23 mouse cellular contexts compared by ENCODE assay signal in genomic region chr13:73699714-73700113, GRCm38 (mm10). TPM values are rescaled to one million over a fixed set of nuclear protein-coding genes. Genes with fewer than 3 reads are reported as not detected.
DNase-seq lines count a peak whose midpoint lies in the region; ATAC-seq and TF ChIP-seq lines count a peak whose summit lies in the region.
"Had no signal": no experiment of that assay in that cellular context is flagged by ENCODE, and none has a peak within 500 bp of the region (broad histone marks: within the 10 kb centered on the region; RNA-seq: fewer than 3 reads in every experiment).

No protein-coding gene starts in this region.

- intact Hi-C loops in left cerebral cortex, postnatal 36 days (cut with DNase I): loop anchor here (10.0 kb wide), 1 partner anchor 185 kb away; no protein-coding TSS in a partner anchor

- no peak for TF ChIP-seq POLR2A in kidney, adult 2 months (IDR thresholded peaks at IDR 0.05; ENCODE audit: low read depth, low read length)

- H3K36me3 ChIP-seq in kidney, adult 2 months (ENCODE audit: control insufficient read depth, insufficient read depth, low read length): no peaks in the 10 kb centered on the region
- no peaks in the 10 kb centered on the region for H3K36me3 ChIP-seq in intestine, postnatal 0 days (ENCODE audit: control insufficient read depth, insufficient read depth)
- H3K36me3 ChIP-seq: embryonic facial prominence, embryonic 12.5 days; heart, embryonic 10.5 days; hindbrain, embryonic 13.5 days had no signal

- no peaks in the 10 kb centered on the region for H3K9me3 ChIP-seq in intestine, postnatal 0 days (ENCODE audit: control insufficient read depth)
- H3K9me3 ChIP-seq: embryonic facial prominence, embryonic 12.5 days; heart, embryonic 10.5 days; hindbrain, embryonic 13.5 days had no signal

- peak overlapping the region; percentile 64 for H3K9ac ChIP-seq in intestine, postnatal 0 days (ENCODE audit: low read depth, low read length)
- H3K9ac ChIP-seq: embryonic facial prominence, embryonic 12.5 days; hindbrain, embryonic 13.5 days had no signal

- no peaks in the 10 kb centered on the region for H3K27me3 ChIP-seq in kidney, adult 2 months (replicated peaks; ENCODE audit: control insufficient read depth, insufficient read depth, low read length)
- no peaks in the 10 kb centered on the region for H3K27me3 ChIP-seq in intestine, postnatal 0 days (replicated peaks; ENCODE audit: control insufficient read depth, insufficient read depth, low read length)
- H3K27me3 ChIP-seq: embryonic facial prominence, embryonic 12.5 days had no signal

- H3K27ac ChIP-seq in kidney, adult 2 months (ENCODE audit: insufficient read depth, low read depth, low read length): peak overlapping the region; percentile 77
- peak overlapping the region; percentile 94 for H3K27ac ChIP-seq in intestine, postnatal 0 days (ENCODE audit: low read depth, low read length)
- H3K27ac ChIP-seq: embryonic facial prominence, embryonic 12.5 days; heart, embryonic 10.5 days; hindbrain, embryonic 13.5 days had no signal

- H3K4me1 ChIP-seq in kidney, adult 2 months (ENCODE audit: control insufficient read depth, insufficient read depth, low read length): no peaks in the 10 kb centered on the region; the same call in 1 of the 2 replicates
- peaks cover 6% of the 10 kb centered on the region; the same call in 1 of the 2 replicates for H3K4me1 ChIP-seq in intestine, postnatal 0 days (replicated peaks; ENCODE audit: control insufficient read depth, insufficient read depth, low read length)
- H3K4me1 ChIP-seq: embryonic facial prominence, embryonic 12.5 days; hindbrain, embryonic 13.5 days had no signal

- peak overlapping the region; percentile 60 for H3K4me2 ChIP-seq in intestine, postnatal 0 days (replicated peaks; ENCODE audit: low read depth)
- H3K4me2 ChIP-seq: embryonic facial prominence, embryonic 12.5 days; hindbrain, embryonic 13.5 days had no signal

- DNase-seq in kidney, adult 2 months: peak; percentile 8
- no peak for DNase-seq in kidney, postnatal 36 days
- peak; percentile 50 for DNase-seq in adrenal gland, postnatal 14 days
- DNase-seq in left cerebral cortex, postnatal 36 days (ENCODE audit: low spot score in 2 of 2): no peak
- DNase-seq in right cerebral cortex, postnatal 10 days (ENCODE audit: low spot score in 2 of 2): no peak
- no peak for DNase-seq in right cerebral cortex, adult 18-20 months
- DNase-seq: cerebellum, adult 11 months; cerebellum, adult 8-10 months; cerebellum, postnatal 25 days; gastrocnemius, postnatal 10 days; heart, adult 18-20 months; heart, postnatal 10 days; heart, postnatal 4 days had no signal

- ATAC-seq in intestine, postnatal 0 days: peak; percentile 81
- ATAC-seq: forebrain, embryonic 16.5 days had no signal

- H3K4me3 ChIP-seq in kidney, adult 2 months (ENCODE audit: insufficient read depth, low read depth, low read length): peak overlapping the region; percentile 63
- peak overlapping the region; percentile 43 for H3K4me3 ChIP-seq in intestine, postnatal 0 days (ENCODE audit: low read depth, low read length)
- H3K4me3 ChIP-seq: embryonic facial prominence, embryonic 12.5 days; heart, embryonic 10.5 days; hindbrain, embryonic 13.5 days had no signal

- no peak for TF ChIP-seq CTCF in kidney, adult 2 months (conservative IDR thresholded peaks at IDR 0.05; ENCODE audit: insufficient read depth, insufficient read length, low read depth, low read length)
- TF ChIP-seq CTCF in intestine, postnatal 0 days (IDR thresholded peaks at IDR 0.05; ENCODE audit: low read depth): no peak

- 77% methylated on average over 6 of the region's 6 CpGs for WGBS in kidney, adult 2 months
- WGBS in intestine, postnatal 0 days: 44% methylated on average over 6 of the region's 6 CpGs

RNA-seq across cellular contexts. Expression of gene Slc6a19, which starts 5.0 kb away (rescaled TPM):
- 884 and 1,011 TPM in 2 replicates for polyA plus RNA-seq in kidney, adult 2 months (2012; rRNA removed)
- 0.37 and 0.98 TPM in 2 replicates for total RNA-seq in adrenal gland, postnatal 14 days (2021)
- 110 and 119 TPM in 2 replicates for polyA plus RNA-seq in intestine, postnatal 0 days (2015; fragmentation: Nextera tagmentation; extraction: Ambion mirVana)
- under 1 TPM in 1 of 2 experiments, not detected in 1; 0.15 TPM for total RNA-seq in left cerebral cortex, postnatal 36 days (2021)
- total RNA-seq: gastrocnemius, postnatal 10 days; heart, postnatal 4 days; MEL had no signal
- polyA plus RNA-seq: C2C12; forebrain, embryonic 11.5 days; heart, embryonic 14.5 days had no signal

RNA-seq across cellular contexts. Expression of gene Slc6a18, which starts 21.9 kb away (rescaled TPM):
- polyA plus RNA-seq in kidney, adult 2 months (2012; rRNA removed): 438 and 863 TPM in 2 replicates
- not detected in 2 replicates for total RNA-seq in adrenal gland, postnatal 14 days (2021)
- polyA plus RNA-seq in intestine, postnatal 0 days (2015; fragmentation: Nextera tagmentation; extraction: Ambion mirVana): 0.04 and 0.20 TPM in 2 replicates
- not detected for total RNA-seq in left cerebral cortex, postnatal 36 days (2021)
- total RNA-seq: heart, adult 18-20 months; heart, postnatal 10 days; heart, postnatal 4 days; MEL had no signal
- polyA plus RNA-seq: C2C12; embryonic facial prominence, embryonic 12.5 days; forebrain, embryonic 11.5 days; forebrain, embryonic 16.5 days; frontal cortex, adult 2 months; heart, embryonic 10.5 days; heart, embryonic 14.5 days; hindbrain, embryonic 13.5 days had no signal

RNA-seq across cellular contexts. Expression of gene Slc12a7, which starts 33.2 kb away (rescaled TPM):
- polyA plus RNA-seq in kidney, adult 2 months (2012; rRNA removed): 104 and 109 TPM in 2 replicates
- total RNA-seq in adrenal gland, postnatal 14 days (2021): 32.3 and 34.2 TPM in 2 replicates
- 12.9 and 13.4 TPM in 2 replicates for polyA plus RNA-seq in intestine, postnatal 0 days (2015; fragmentation: Nextera tagmentation; extraction: Ambion mirVana)
- total RNA-seq in left cerebral cortex, postnatal 36 days (2021): 1 to 10 TPM; 3.6 to 3.8 TPM

Comparison
In these comparisons a context has a peak if more than half of its experiments do, and no peak if none do; other contexts are left out.
1. DNase-seq: peak in kidney, adult 2 months (single experiment) and adrenal gland, postnatal 14 days (single experiment); none in kidney, postnatal 36 days (0 of 2), left cerebral cortex, postnatal 36 days (0 of 2), right cerebral cortex, postnatal 10 days (0 of 2) and right cerebral cortex, adult 18-20 months (single experiment).